20 mouse cellular contexts compared by ENCODE assay signal in genomic region chr9:76602874-76603273, GRCm38 (mm10). TPM values are rescaled to one million over a fixed set of nuclear protein-coding genes. Genes with fewer than 3 reads are reported as not detected.
"Had no signal": no experiment of that assay in that cellular context is flagged by ENCODE, and none has a peak within 500 bp of the region (broad histone marks: within the 10 kb centered on the region; RNA-seq: fewer than 3 reads in every experiment).

No protein-coding gene starts in this region.

- H3K9ac ChIP-seq: liver, embryonic 13.5 days; midbrain, embryonic 13.5 days; neural tube, embryonic 13.5 days had no signal

- H3K4me2 ChIP-seq: liver, embryonic 13.5 days; midbrain, embryonic 13.5 days; neural tube, embryonic 13.5 days had no signal

- ATAC-seq: hindbrain, embryonic 16.5 days; intestine, embryonic 16.5 days; midbrain, embryonic 13.5 days; midbrain, embryonic 16.5 days had no signal

- H3K9me3 ChIP-seq: liver, embryonic 13.5 days; midbrain, embryonic 10.5 days; midbrain, embryonic 13.5 days; neural tube, embryonic 13.5 days had no signal

- H3K36me3 ChIP-seq: liver, embryonic 13.5 days; midbrain, embryonic 10.5 days; midbrain, embryonic 13.5 days; neural tube, embryonic 13.5 days had no signal

- H3K27ac ChIP-seq: kidney, postnatal 0 days; left cerebral cortex, adult 2 months; liver, embryonic 13.5 days; midbrain, embryonic 10.5 days; midbrain, embryonic 13.5 days; neural tube, embryonic 13.5 days had no signal

- DNase-seq: kidney, adult 2 months; kidney, postnatal 25 days; layer of hippocampus, postnatal 36 days; liver, embryonic 13.5 days; retina, postnatal 1 day; right cerebral cortex, postnatal 25 days; spleen, adult 18-20 months; thymus, adult 2 months; thymus, postnatal 14 days had no signal

- H3K27me3 ChIP-seq: liver, embryonic 13.5 days; megakaryocyte, embryonic 14.5 days; midbrain, embryonic 13.5 days; neural tube, embryonic 13.5 days had no signal

- H3K4me1 ChIP-seq: liver, embryonic 13.5 days; megakaryocyte, embryonic 14.5 days; midbrain, embryonic 10.5 days; midbrain, embryonic 13.5 days; neural tube, embryonic 13.5 days had no signal

- H3K4me3 ChIP-seq: left cerebral cortex, adult 2 months; liver, embryonic 13.5 days; megakaryocyte, embryonic 14.5 days; midbrain, embryonic 10.5 days; midbrain, embryonic 13.5 days; myocyte; neural tube, embryonic 13.5 days had no signal

RNA-seq across cellular contexts. Expression of gene Fam83b, which starts 36.0 kb away (rescaled TPM):
- polyA plus RNA-seq: liver, adult 2 months; midbrain, embryonic 13.5 days had no signal
